Mouse (Mus musculus): ENCODE results near the gene Arfgap3. TPM values are rescaled to one million over a fixed set of nuclear protein-coding genes. Genes with fewer than 3 reads are reported as not detected.
"Not testable (repeated sequence)": the region's sequence is repeated elsewhere in the genome, so short reads cannot be mapped to it uniquely, and the experiment has no call there.

The Arfgap3 gene
- polyA plus RNA-seq, 1 experiment = 21.5 TPM

DNA sequence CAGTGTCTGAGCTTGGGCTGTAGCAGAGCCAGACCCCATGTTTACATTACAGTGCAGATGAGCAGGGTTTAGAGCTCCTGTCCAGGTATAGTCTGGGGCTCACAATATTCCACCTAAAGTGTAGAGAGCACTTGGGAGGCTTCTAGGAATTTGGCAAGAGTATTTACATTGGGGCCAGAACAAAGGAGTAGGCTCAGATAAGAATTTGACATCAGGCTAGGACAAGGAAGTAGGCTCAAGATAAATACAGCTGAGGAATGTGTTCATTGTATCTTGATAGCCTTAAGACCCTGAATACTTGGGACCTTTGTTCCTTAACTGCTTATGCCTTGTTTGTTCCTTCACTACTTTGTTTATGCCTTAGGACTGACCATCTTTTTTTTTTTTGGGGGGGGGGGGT, 24.0 kb upstream of the Arfgap3 start:
- TF ChIP-seq CTCF (IDR thresholded peaks at IDR 0.05; ENCODE audit: borderline replicate concordance, insufficient read depth, low read depth, low read length) = no peak
- TF ChIP-seq POLR2A (IDR thresholded peaks at IDR 0.05; ENCODE audit: borderline replicate concordance, insufficient read depth, low read length) = no peak
- Histone ChIP-seq H3K4me1 (ENCODE audit: control insufficient read depth, insufficient read depth, low read length) (no peaks in the 10 kb centered on the region), H3K27ac (ENCODE audit: insufficient read depth, low read length) (no peak overlapping the region), H3K4me3 (replicated peaks; ENCODE audit: insufficient read depth, low read depth, low read length) (no peak overlapping the region), H3K27me3 (ENCODE audit: control insufficient read depth, insufficient read depth, low read length) (no peaks in the 10 kb centered on the region)
- no peak for DNase-seq

DNA sequence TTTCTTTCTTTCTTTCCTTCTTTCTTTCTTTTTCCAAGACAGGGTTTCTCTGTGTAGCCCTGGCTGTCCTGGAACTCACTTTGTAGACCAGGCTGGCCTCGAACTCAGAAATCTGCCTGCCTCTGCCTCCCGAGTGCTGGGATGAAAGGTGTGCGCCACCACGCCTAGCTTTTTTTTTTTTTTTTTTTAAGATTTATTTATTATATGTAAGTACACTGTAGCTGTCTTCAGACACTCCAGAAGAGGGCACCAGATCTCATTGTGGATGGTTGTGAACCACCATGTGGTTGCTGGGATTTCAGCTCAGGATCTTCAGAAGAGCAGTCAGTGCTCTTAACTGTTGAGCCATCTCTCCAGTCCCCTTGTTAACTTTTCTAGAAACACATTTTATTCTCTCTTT, 18.7 kb upstream of the Arfgap3 start:
- H3K4me3 ChIP-seq (replicated peaks; ENCODE audit: insufficient read depth, low read depth, low read length); H3K27ac ChIP-seq (ENCODE audit: insufficient read depth, low read length); H3K27me3 ChIP-seq (ENCODE audit: control insufficient read depth, insufficient read depth, low read length); DNase-seq; H3K4me1 ChIP-seq (ENCODE audit: control insufficient read depth, insufficient read depth, low read length): not testable (repeated sequence)
- 79% methylated on average over 4 of the region's 4 CpGs for WGBS

DNA sequence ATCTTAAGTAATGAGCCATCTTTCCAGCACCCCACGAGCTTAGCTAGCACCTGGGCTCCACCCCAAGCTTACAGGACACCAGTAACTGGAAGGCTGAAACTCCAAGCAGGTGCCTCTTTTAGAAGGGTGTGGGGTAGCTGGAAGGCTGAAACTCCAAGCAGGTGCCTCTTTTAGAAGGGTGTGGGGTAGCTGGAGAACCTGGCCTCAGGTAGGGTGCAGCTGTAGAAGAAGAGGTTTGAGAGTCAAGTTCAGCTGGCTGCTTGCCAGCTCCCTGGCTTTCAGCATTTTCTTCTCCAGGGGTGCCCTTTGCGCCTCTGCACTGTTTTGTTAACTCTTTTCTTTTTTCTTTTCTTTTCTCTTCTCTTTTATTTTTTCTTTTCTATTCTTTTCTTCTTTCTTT, 18.2 kb upstream of the Arfgap3 start:
- H3K4me3 ChIP-seq (replicated peaks; ENCODE audit: insufficient read depth, low read depth, low read length) = no peak overlapping the region
- no peak for TF ChIP-seq POLR2A (IDR thresholded peaks at IDR 0.05; ENCODE audit: borderline replicate concordance, insufficient read depth, low read length)
- no peak for TF ChIP-seq CTCF (IDR thresholded peaks at IDR 0.05; ENCODE audit: borderline replicate concordance, insufficient read depth, low read depth, low read length)
- H3K27me3 ChIP-seq (ENCODE audit: control insufficient read depth, insufficient read depth, low read length) = no peaks in the 10 kb centered on the region
- 86% methylated on average over 2 of the region's 2 CpGs for WGBS
- no peak overlapping the region for H3K27ac ChIP-seq (ENCODE audit: insufficient read depth, low read length)
- no peak for DNase-seq
- no peaks in the 10 kb centered on the region for H3K4me1 ChIP-seq (ENCODE audit: control insufficient read depth, insufficient read depth, low read length)

DNA sequence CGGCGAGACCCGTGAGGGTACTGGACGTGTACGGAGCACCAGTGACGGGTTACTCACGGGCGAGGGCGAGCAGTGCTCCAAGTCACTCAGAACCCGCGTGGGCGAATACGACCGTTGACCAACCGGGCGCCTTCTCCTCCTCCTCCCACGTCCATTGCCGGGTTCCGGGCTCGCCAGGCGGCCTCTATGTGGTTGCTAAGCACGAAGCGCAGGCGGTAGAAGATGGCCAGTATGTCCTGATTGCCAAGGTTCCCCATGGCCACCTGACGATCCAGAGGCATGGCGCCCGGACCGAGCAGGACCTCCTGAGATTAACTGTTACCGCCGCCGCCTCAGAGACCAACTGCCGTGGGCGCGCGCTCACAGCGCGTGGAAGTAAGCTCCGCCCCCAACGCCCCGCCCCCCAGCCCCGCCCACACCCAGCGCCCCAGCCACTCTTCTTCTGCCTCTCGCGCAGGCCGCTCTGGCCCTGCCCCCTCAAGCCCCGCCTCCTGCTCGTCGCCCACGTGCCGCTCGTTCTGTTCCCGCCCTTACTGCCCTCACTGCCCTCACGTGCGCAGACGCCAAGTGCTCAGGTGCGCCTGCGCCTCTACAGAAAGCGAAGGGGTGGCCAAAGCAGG, 17.0 kb upstream of the Arfgap3 start:
- 21% methylated on average over 55 of the region's 58 CpGs for WGBS
- peak; percentile 51 to 58 for DNase-seq
- Histone ChIP-seq H3K4me1 (ENCODE audit: control insufficient read depth, insufficient read depth, low read length) (no peaks in the 10 kb centered on the region), H3K27me3 (ENCODE audit: control insufficient read depth, insufficient read depth, low read length) (no peaks in the 10 kb centered on the region), H3K27ac (ENCODE audit: insufficient read depth, low read length) (no peak overlapping the region), H3K4me3 (replicated peaks; ENCODE audit: insufficient read depth, low read depth, low read length) (peak overlapping the region; percentile 54)
- no peak for TF ChIP-seq POLR2A (IDR thresholded peaks at IDR 0.05; ENCODE audit: borderline replicate concordance, insufficient read depth, low read length)
- TF ChIP-seq CTCF (IDR thresholded peaks at IDR 0.05; ENCODE audit: borderline replicate concordance, insufficient read depth, low read depth, low read length) = no peak

DNA sequence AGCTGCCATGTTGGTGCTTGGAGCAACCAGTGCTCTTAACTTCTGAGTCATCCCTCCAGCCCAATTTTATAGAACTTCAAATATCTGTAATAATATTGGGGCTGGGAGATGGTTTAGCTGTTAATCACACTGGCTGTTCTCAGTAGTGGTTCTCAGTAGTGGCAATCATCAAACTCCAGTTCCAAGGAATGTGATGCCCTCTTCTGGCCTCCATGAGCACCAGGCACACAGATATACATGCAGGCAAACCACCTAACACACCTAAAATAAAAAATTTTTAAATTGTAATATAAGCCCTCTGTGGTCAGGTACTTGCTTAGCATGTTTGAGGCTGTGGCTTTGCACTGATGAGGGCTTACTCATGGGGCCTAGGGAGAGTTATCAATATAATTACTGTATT, 15.7 kb upstream of the Arfgap3 start:
- Histone ChIP-seq H3K27me3 (ENCODE audit: control insufficient read depth, insufficient read depth, low read length) (no peaks in the 10 kb centered on the region), H3K4me3 (replicated peaks; ENCODE audit: insufficient read depth, low read depth, low read length) (no peak overlapping the region), H3K27ac (ENCODE audit: insufficient read depth, low read length) (no peak overlapping the region), H3K4me1 (ENCODE audit: control insufficient read depth, insufficient read depth, low read length) (no peaks in the 10 kb centered on the region)
- TF ChIP-seq CTCF (IDR thresholded peaks at IDR 0.05; ENCODE audit: borderline replicate concordance, insufficient read depth, low read depth, low read length) (no peak), POLR2A (IDR thresholded peaks at IDR 0.05; ENCODE audit: borderline replicate concordance, insufficient read depth, low read length) (no peak)
- DNase-seq = no peak

DNA sequence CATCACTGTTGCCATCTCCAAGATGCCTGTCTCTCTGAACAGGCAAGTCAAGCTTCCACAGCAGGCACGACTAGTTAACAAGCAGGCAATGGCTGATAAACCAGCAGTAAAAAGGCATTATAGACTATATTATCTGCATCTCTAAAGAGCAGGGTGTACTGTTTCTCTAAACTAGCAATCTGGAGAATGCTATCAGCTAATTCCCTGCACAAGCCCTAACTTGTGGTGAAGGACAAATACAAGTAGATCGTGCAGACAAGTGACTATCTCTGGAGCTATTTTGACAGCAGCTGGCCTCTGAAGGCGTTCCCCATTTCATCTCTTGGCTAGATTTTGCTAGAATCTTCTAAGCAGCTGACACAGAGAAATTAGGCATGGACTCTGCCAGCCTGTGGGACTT, 14.1 kb upstream of the Arfgap3 start:
- 53% methylated on average over 3 of the region's 3 CpGs for WGBS
- H3K4me3 ChIP-seq (replicated peaks; ENCODE audit: insufficient read depth, low read depth, low read length) = no peak overlapping the region
- DNase-seq = no peak
- no peak overlapping the region for H3K27ac ChIP-seq (ENCODE audit: insufficient read depth, low read length)
- no peaks in the 10 kb centered on the region for H3K4me1 ChIP-seq (ENCODE audit: control insufficient read depth, insufficient read depth, low read length)
- TF ChIP-seq CTCF (IDR thresholded peaks at IDR 0.05; ENCODE audit: borderline replicate concordance, insufficient read depth, low read depth, low read length) = no peak
- TF ChIP-seq POLR2A (IDR thresholded peaks at IDR 0.05; ENCODE audit: borderline replicate concordance, insufficient read depth, low read length) = no peak
- H3K27me3 ChIP-seq (ENCODE audit: control insufficient read depth, insufficient read depth, low read length) = no peaks in the 10 kb centered on the region

DNA sequence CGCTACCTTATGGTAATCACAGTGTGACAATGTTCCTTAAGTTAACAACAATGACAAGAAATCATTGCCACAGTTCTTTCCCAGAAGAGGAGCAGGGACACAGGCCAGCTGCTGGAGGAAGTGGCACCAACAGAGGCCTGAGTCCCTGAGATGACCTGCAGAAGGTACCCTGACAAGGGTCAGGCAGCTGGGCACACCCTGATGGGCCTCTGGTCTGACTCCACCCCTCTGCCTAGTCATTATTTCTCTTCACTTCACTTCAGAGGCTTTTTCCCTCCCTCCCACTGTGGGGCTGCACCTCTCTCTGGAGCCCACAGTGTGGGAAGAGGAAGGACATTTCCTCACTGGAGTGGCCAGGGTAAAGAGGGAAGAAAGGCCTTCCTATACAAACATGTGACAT, 12.8 kb upstream of the Arfgap3 start:
- H3K27me3 ChIP-seq (ENCODE audit: control insufficient read depth, insufficient read depth, low read length); DNase-seq; H3K27ac ChIP-seq (ENCODE audit: insufficient read depth, low read length); H3K4me3 ChIP-seq (replicated peaks; ENCODE audit: insufficient read depth, low read depth, low read length); H3K4me1 ChIP-seq (ENCODE audit: control insufficient read depth, insufficient read depth, low read length): not testable (repeated sequence)
- 94% methylated on average over 1 of the region's 1 CpGs for WGBS

DNA sequence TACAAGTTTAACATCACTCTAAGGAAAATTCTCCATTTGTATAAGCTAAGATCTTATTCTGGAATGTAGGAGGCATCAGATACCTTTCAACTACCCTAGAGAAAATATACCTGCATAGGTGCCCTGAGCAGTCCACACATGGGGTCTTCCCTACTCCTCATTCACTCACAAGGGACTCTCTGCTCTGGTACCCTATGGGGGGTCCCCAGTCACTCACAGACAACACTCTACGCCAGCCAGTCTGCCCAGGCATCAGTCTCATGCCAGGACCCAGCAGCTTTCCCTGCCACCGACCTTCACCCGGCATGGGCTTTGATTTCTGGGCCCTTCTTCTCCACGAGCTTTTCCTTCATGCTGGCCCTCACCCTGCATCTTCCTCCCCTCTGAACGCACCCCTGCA, 10.9 kb upstream of the Arfgap3 start:
- H3K27ac ChIP-seq (ENCODE audit: insufficient read depth, low read length); H3K4me3 ChIP-seq (replicated peaks; ENCODE audit: insufficient read depth, low read depth, low read length); H3K27me3 ChIP-seq (ENCODE audit: control insufficient read depth, insufficient read depth, low read length); DNase-seq; H3K4me1 ChIP-seq (ENCODE audit: control insufficient read depth, insufficient read depth, low read length): not testable (repeated sequence)
- WGBS = 47% methylated on average over 5 of the region's 5 CpGs

DNA sequence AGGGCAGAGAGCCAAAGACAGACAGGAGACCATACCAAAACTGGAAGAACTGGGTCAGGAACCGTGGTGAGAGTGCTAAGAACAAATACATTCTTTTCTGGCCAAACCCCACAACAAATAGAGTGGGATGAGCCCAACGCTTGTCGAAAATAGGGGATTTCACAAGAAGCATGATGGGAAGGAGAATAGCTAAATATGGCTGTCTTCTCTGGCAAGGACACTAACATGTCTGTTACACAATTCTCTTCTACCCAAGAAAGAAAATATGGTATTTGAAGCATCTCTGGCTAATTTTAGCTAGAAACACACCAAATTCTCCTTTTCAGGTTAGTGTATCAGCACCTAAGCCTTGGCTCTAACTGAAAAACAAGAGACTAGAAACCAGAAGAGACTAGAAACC, 10.1 kb upstream of the Arfgap3 start:
- no peak overlapping the region for H3K27ac ChIP-seq (ENCODE audit: insufficient read depth, low read length)
- no peak for DNase-seq
- peaks cover 2% of the 10 kb centered on the region; the same call in 1 of the 2 replicates for H3K4me1 ChIP-seq (ENCODE audit: control insufficient read depth, insufficient read depth, low read length)
- no peaks in the 10 kb centered on the region for H3K27me3 ChIP-seq (ENCODE audit: control insufficient read depth, insufficient read depth, low read length)
- WGBS = 84% methylated on average over 3 of the region's 3 CpGs
- TF ChIP-seq CTCF (IDR thresholded peaks at IDR 0.05; ENCODE audit: borderline replicate concordance, insufficient read depth, low read depth, low read length) (no peak), POLR2A (IDR thresholded peaks at IDR 0.05; ENCODE audit: borderline replicate concordance, insufficient read depth, low read length) (no peak)
- no peak overlapping the region for H3K4me3 ChIP-seq (replicated peaks; ENCODE audit: insufficient read depth, low read depth, low read length)

Data from cerebellum, adult 2 months (tissue).